Mouse (Mus musculus): ENCODE data around the gene Ube3b.

Ube3b gene

GRCm38 (mm10) chr5:114380209-114381012, at the start of gene Ube3b, which contains the start of gene Kctd10:
Ube3b (plus strand) TSS chr5:114380607.
Kctd10 (minus strand) TSS chr5:114380508.
- peak; percentile 88 for DNase-seq (ENCODE audit: low read depth, low spot score)

- no peak for DNase-seq (ENCODE audit: low read depth, low spot score)
Observed at GRCm38 (mm10) chr5:114342996-114343395, 37.4 kb upstream of the Ube3b start.

GRCm38 (mm10) chr5:114343612-114344011, 36.8 kb upstream of the Ube3b start:
- DNase-seq (ENCODE audit: low read depth, low spot score) = peak; percentile 27

GRCm38 (mm10) chr5:114345538-114345937, 34.9 kb upstream of the Ube3b start:
- DNase-seq (ENCODE audit: low read depth, low spot score) = no peak

GRCm38 (mm10) chr5:114347005-114347404, 33.4 kb upstream of the Ube3b start:
- DNase-seq (ENCODE audit: low read depth, low spot score) = no peak

GRCm38 (mm10) chr5:114351490-114351889, 28.9 kb upstream of the Ube3b start:
- DNase-seq (ENCODE audit: low read depth, low spot score) = no peak

- peak; percentile 29 for DNase-seq (ENCODE audit: low read depth, low spot score)
Observed at GRCm38 (mm10) chr5:114356250-114356935, 24.0 kb upstream of the Ube3b start.

- DNase-seq (ENCODE audit: low read depth, low spot score) = no peak
Observed at GRCm38 (mm10) chr5:114356936-114357751, 23.3 kb upstream of the Ube3b start.

GRCm38 (mm10) chr5:114358833-114359232, 21.6 kb upstream of the Ube3b start:
- DNase-seq (ENCODE audit: low read depth, low spot score) = no peak

GRCm38 (mm10) chr5:114359586-114359985, 20.8 kb upstream of the Ube3b start:
- no peak for DNase-seq (ENCODE audit: low read depth, low spot score)

GRCm38 (mm10) chr5:114360968-114361367, 19.4 kb upstream of the Ube3b start:
- no peak for DNase-seq (ENCODE audit: low read depth, low spot score)

GRCm38 (mm10) chr5:114365043-114365752, 15.2 kb upstream of the Ube3b start:
- DNase-seq (ENCODE audit: low read depth, low spot score) = no peak

GRCm38 (mm10) chr5:114368121-114368520, 12.3 kb upstream of the Ube3b start:
- no peak for DNase-seq (ENCODE audit: low read depth, low spot score)

GRCm38 (mm10) chr5:114368803-114369496, 11.5 kb upstream of the Ube3b start:
- DNase-seq (ENCODE audit: low read depth, low spot score) = no peak

GRCm38 (mm10) chr5:114369921-114370320, 10.5 kb upstream of the Ube3b start:
- no peak for DNase-seq (ENCODE audit: low read depth, low spot score)

GRCm38 (mm10) chr5:114370371-114370776, 10.0 kb upstream of the Ube3b start:
- DNase-seq (ENCODE audit: low read depth, low spot score) = no peak

GRCm38 (mm10) chr5:114371331-114371730, 9.1 kb upstream of the Ube3b start:
- DNase-seq (ENCODE audit: low read depth, low spot score) = no peak

- DNase-seq (ENCODE audit: low read depth, low spot score) = no peak
Observed at GRCm38 (mm10) chr5:114371731-114372473, 8.5 kb upstream of the Ube3b start.

- DNase-seq (ENCODE audit: low read depth, low spot score) = no peak
Observed at GRCm38 (mm10) chr5:114372565-114372964, 7.8 kb upstream of the Ube3b start.

- DNase-seq (ENCODE audit: low read depth, low spot score) = no peak
Observed at GRCm38 (mm10) chr5:114373174-114373573, 7.2 kb upstream of the Ube3b start.

Data from retina, postnatal 7 days (tissue).